Mouse (Mus musculus): ENCODE data around the gene Ttyh2.

- TF ChIP-seq POLR2A (IDR thresholded peaks at IDR 0.05; ENCODE audit: borderline replicate concordance, control insufficient read depth, low read depth, low read length) (no peak), CTCF (IDR thresholded peaks at IDR 0.05; ENCODE audit: control insufficient read depth, insufficient read depth, low read length) (no peak)
These were observed 24.3 kb downstream of the Ttyh2 start for GRCm38 (mm10) chr11:114699511-114699910.

Measured in bone marrow, adult 2 months (tissue).